Comparison of ENCODE assay signal across 29 mouse cellular contexts in genomic region chr7:142068429-142068828, GRCm38 (mm10). TPM values are rescaled to one million over a fixed set of nuclear protein-coding genes. Genes with fewer than 3 reads are reported as not detected.
DNase-seq lines count a peak whose midpoint lies in the region; ATAC-seq and TF ChIP-seq lines count a peak whose summit lies in the region.
"Had no signal": no experiment of that assay in that cellular context is flagged by ENCODE, and none has a peak within 500 bp of the region (broad histone marks: within the 10 kb centered on the region; RNA-seq: fewer than 3 reads in every experiment).

No protein-coding gene starts in this region.

- no peak for TF ChIP-seq EP300 in lung, postnatal 0 days (IDR thresholded peaks at IDR 0.05)

- H3K79me2 ChIP-seq in macrophage (ENCODE audit: inconsistent target), result no peaks in the 10 kb centered on the region

- H3K27ac ChIP-seq in lung, postnatal 0 days (ENCODE audit: low read length), result no peak overlapping the region
- H3K27ac ChIP-seq in macrophage, result peak overlapping the region; percentile 95
- H3K27ac ChIP-seq: embryonic facial prominence, embryonic 10.5 days; heart, embryonic 10.5 days; hindbrain, embryonic 10.5 days; kidney, postnatal 0 days; layer of hippocampus, adult 2 months; limb, embryonic 12.5 days; liver, embryonic 12.5 days; midbrain, embryonic 10.5 days had no signal

- WGBS in lung, postnatal 0 days, result 40% methylated on average over 4 of the region's 4 CpGs
- WGBS in lung, adult 2 months, result 50% methylated on average over 4 of the region's 4 CpGs
- 31% methylated on average over 4 of the region's 4 CpGs for WGBS in macrophage (ENCODE audit: missing documents)

- no peaks in the 10 kb centered on the region for H3K36me3 ChIP-seq in lung, postnatal 0 days (ENCODE audit: insufficient read depth, low read length)
- H3K36me3 ChIP-seq in macrophage (ENCODE audit: inconsistent target), result no peaks in the 10 kb centered on the region
- H3K36me3 ChIP-seq: embryonic facial prominence, embryonic 10.5 days; heart, embryonic 10.5 days; hindbrain, embryonic 10.5 days; limb, embryonic 12.5 days; liver, embryonic 12.5 days; midbrain, embryonic 10.5 days had no signal

- no peak overlapping the region for H3K4me2 ChIP-seq in lung, postnatal 0 days (replicated peaks; ENCODE audit: low read depth, low read length)
- H3K4me2 ChIP-seq: limb, embryonic 12.5 days; liver, embryonic 12.5 days had no signal

- no peak overlapping the region for H3K9ac ChIP-seq in lung, postnatal 0 days (replicated peaks; ENCODE audit: low read depth)
- H3K9ac ChIP-seq: limb, embryonic 12.5 days; liver, embryonic 12.5 days had no signal

- no peak for TF ChIP-seq CTCF in lung, postnatal 0 days (IDR thresholded peaks at IDR 0.05)
- no peak for TF ChIP-seq CTCF in lung, adult 2 months (IDR thresholded peaks at IDR 0.05; ENCODE audit: insufficient read depth, low read length)

- no peaks in the 10 kb centered on the region for H3K4me1 ChIP-seq in lung, postnatal 0 days (ENCODE audit: insufficient read depth, low read depth, low read length)
- H3K4me1 ChIP-seq in lung, adult 2 months (ENCODE audit: control insufficient read depth, insufficient read depth, low read length), result no peaks in the 10 kb centered on the region
- H3K4me1 ChIP-seq: limb, embryonic 12.5 days had no signal

- TF ChIP-seq POLR2A in lung, adult 2 months (IDR thresholded peaks at IDR 0.05; ENCODE audit: borderline replicate concordance, extremely low read depth, low read depth, low read length), result no peak

- peak; percentile 30; the same call in 1 of the 2 replicates for ATAC-seq in lung, postnatal 0 days
- peak; percentile 86 for ATAC-seq in granulocyte monocyte progenitor cell, adult 5-6 weeks (replicated peaks; ENCODE audit: poor library complexity, severe bottlenecking)
- ATAC-seq: forebrain, embryonic 16.5 days; hindbrain, embryonic 16.5 days; liver, embryonic 12.5 days had no signal

- no peak overlapping the region for H3K4me3 ChIP-seq in lung, postnatal 0 days (ENCODE audit: low read depth, low read length)
- H3K4me3 ChIP-seq in lung, adult 2 months (replicated peaks; ENCODE audit: extremely low read depth, low read depth, low read length), result no peak overlapping the region
- no peak overlapping the region for H3K4me3 ChIP-seq in macrophage (ENCODE audit: inconsistent target)
- H3K4me3 ChIP-seq: embryonic facial prominence, embryonic 10.5 days; heart, embryonic 10.5 days; hindbrain, embryonic 10.5 days; layer of hippocampus, adult 2 months; limb, embryonic 12.5 days; liver, embryonic 12.5 days; midbrain, embryonic 10.5 days had no signal

- no peaks in the 10 kb centered on the region for H3K9me3 ChIP-seq in lung, postnatal 0 days (ENCODE audit: low read length)
- H3K9me3 ChIP-seq: embryonic facial prominence, embryonic 10.5 days; heart, embryonic 10.5 days; hindbrain, embryonic 10.5 days; limb, embryonic 12.5 days; liver, embryonic 12.5 days; midbrain, embryonic 10.5 days had no signal

- no peak for DNase-seq in lung, postnatal 0 days (ENCODE audit: low spot score)
- DNase-seq in lung, adult 2 months, result no peak
- DNase-seq in ovary, adult 18-20 months (ENCODE audit: low spot score), result no peak
- DNase-seq in right cerebral cortex, postnatal 10 days (ENCODE audit: low spot score in 2 of 2), result no peak
- no peak for DNase-seq in c-Kit-positive CD71-positive TER-119-positive erythroid progenitor cells, embryonic 14.5 days (ENCODE audit: low spot score)
- DNase-seq: adrenal gland, postnatal 10 days; cerebellum, adult 9-10 months; gastrocnemius, postnatal 14 days; kidney, adult 11 months; lung, adult 18-20 months; right cerebral cortex, postnatal 25 days; thymus, postnatal 36 days had no signal

- no peaks in the 10 kb centered on the region for H3K27me3 ChIP-seq in lung, postnatal 0 days (replicated peaks; ENCODE audit: insufficient read depth, low read length)

RNA-seq across cellular contexts. Expression of gene Mob2, which starts 7.6 kb away (rescaled TPM):
- 85.9 and 104 TPM in 2 replicates for polyA plus RNA-seq in lung, postnatal 0 days (2015; fragmentation: Nextera tagmentation; extraction: Ambion mirVana)
- polyA plus RNA-seq in lung, adult 2 months (2012; rRNA removed), result 40.6 and 54.0 TPM in 2 replicates
- total RNA-seq in granulocyte monocyte progenitor cell, adult 5-6 weeks (2014; fragmentation: Nextera tagmentation), result 57.8 and 60.9 TPM in 2 replicates
- 51.2 and 63.4 TPM in 2 replicates for total RNA-seq in granulocyte monocyte progenitor cell, adult 5-6 weeks (2017)
- total RNA-seq in macrophage (2018; cell fraction: chromatin; rRNA removed), result 100 to 1,000 TPM in 3 of 26 experiments, 10 to 100 TPM in 23; 32.1 to 115 (median 59.3) TPM
- total RNA-seq in macrophage (2018; cell fraction: cytosol; rRNA removed), result 10 to 100 TPM; 23.9 to 57.1 (median 32.9) TPM
- total RNA-seq in macrophage (2018; cell fraction: nucleus; rRNA removed), result 10 to 100 TPM; 26.5 to 77.7 (median 43.5) TPM
- polyA plus RNA-seq in macrophage (2018), result 22.8 to 35.4 TPM (median 31.3 TPM) in 3 replicates

RNA-seq across cellular contexts. Expression of gene Dusp8, which starts 27.2 kb away (rescaled TPM):
- 5.5 and 6.0 TPM in 2 replicates for polyA plus RNA-seq in lung, postnatal 0 days (2015; fragmentation: Nextera tagmentation; extraction: Ambion mirVana)
- polyA plus RNA-seq in lung, adult 2 months (2012; rRNA removed), result 30.1 and 33.3 TPM in 2 replicates
- not detected in 2 replicates for total RNA-seq in granulocyte monocyte progenitor cell, adult 5-6 weeks (2014; fragmentation: Nextera tagmentation)
- total RNA-seq in granulocyte monocyte progenitor cell, adult 5-6 weeks (2017), result not detected in 2 replicates
- total RNA-seq in macrophage (2018; cell fraction: chromatin; rRNA removed), result 10 to 100 TPM in 6 of 26 experiments, 1 to 10 TPM in 15, under 1 TPM in 5; 0.38 to 22.0 (median 5.0) TPM
- total RNA-seq in macrophage (2018; cell fraction: cytosol; rRNA removed), result 10 to 100 TPM in 3 of 26 experiments, 1 to 10 TPM in 15, under 1 TPM in 8; 0.15 to 16.7 (median 1.5) TPM
- 10 to 100 TPM in 8 of 26 experiments, 1 to 10 TPM in 15, under 1 TPM in 3; 0.47 to 23.6 (median 4.4) TPM for total RNA-seq in macrophage (2018; cell fraction: nucleus; rRNA removed)
- polyA plus RNA-seq in macrophage (2018), result 0.22 to 1.2 TPM (median 0.47 TPM) in 3 replicates

RNA-seq across cellular contexts. Expression of gene Gm45618, which starts 52.1 kb away (rescaled TPM):
- not detected in 2 replicates for polyA plus RNA-seq in lung, postnatal 0 days (2015; fragmentation: Nextera tagmentation; extraction: Ambion mirVana)
- polyA plus RNA-seq in lung, adult 2 months (2012; rRNA removed), result not detected in 2 replicates
- total RNA-seq in granulocyte monocyte progenitor cell, adult 5-6 weeks (2014; fragmentation: Nextera tagmentation), result not detected in 2 replicates
- not detected in 2 replicates for total RNA-seq in granulocyte monocyte progenitor cell, adult 5-6 weeks (2017)
- not detected for total RNA-seq in macrophage (2018; cell fraction: chromatin; rRNA removed)
- total RNA-seq in macrophage (2018; cell fraction: cytosol; rRNA removed), result not detected
- total RNA-seq in macrophage (2018; cell fraction: nucleus; rRNA removed), result not detected
- not detected in 3 replicates for polyA plus RNA-seq in macrophage (2018)
- total RNA-seq: adrenal gland, postnatal 10 days; gastrocnemius, postnatal 14 days; layer of hippocampus, adult 2 months; layer of hippocampus, postnatal 25 days had no signal
- polyA plus RNA-seq: C2C12; embryonic facial prominence, embryonic 10.5 days; heart, embryonic 10.5 days; heart, embryonic 16.5 days; hindbrain, embryonic 10.5 days; kidney, postnatal 0 days; limb, embryonic 12.5 days; liver, embryonic 12.5 days; midbrain, embryonic 10.5 days; neural tube, embryonic 11.5 days; stomach, embryonic 14.5 days had no signal
